Mouse (Mus musculus) left cerebral cortex, adult 18-20 months (tissue): ENCODE data around the gene Spag6. TPM values are rescaled to one million over a fixed set of nuclear protein-coding genes. Genes with fewer than 3 reads are reported as not detected.

Experiments used
- DNase-seq, 2 experiments: peaks; one replicate each; pipeline ENCODE4 v3.0.0; 2021 to 2022; ENCODE audit warnings: low spot score in 2 of 2, mixed read lengths in 1 of 2
- total RNA-seq, 2 experiments: library from RNA; stranded (reverse); gene quantifications; 2 replicates each; pipeline ENCODE4 v1.2.3; 2021

The Spag6 gene
- total RNA-seq, 2 experiments from 2014 or later: 11.4 to 14.3 TPM

DNA sequence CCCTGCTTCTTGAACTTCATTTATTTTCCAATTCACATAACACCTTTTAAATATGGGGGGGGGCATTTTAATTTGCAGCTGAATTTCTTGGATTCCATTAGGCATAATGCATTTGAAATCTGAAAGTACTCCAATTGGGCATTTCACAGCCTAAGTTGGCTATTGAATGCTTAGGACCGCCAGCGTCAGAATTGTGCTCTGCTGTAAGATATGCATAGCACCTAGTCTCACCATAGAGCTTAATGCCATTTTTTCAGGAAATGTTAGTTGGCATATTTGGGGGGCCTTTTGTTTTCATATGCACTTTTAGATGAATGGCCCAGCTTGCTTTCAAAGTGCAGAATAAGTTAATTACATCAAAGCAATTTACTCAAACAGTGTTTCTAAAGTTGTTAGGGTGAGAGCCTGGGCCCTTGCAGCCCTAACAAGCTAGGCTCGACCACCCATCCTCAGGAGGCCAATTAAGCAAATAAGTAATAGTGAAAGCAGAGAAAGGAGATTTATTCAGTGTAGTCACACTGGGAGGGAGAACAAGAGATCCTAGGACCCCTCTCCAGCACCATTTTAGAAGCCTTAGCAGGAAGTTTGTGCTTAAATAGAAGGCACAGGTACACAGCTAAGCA, 28.5 kb downstream of the Spag6 start:
- no peak for DNase-seq

DNA sequence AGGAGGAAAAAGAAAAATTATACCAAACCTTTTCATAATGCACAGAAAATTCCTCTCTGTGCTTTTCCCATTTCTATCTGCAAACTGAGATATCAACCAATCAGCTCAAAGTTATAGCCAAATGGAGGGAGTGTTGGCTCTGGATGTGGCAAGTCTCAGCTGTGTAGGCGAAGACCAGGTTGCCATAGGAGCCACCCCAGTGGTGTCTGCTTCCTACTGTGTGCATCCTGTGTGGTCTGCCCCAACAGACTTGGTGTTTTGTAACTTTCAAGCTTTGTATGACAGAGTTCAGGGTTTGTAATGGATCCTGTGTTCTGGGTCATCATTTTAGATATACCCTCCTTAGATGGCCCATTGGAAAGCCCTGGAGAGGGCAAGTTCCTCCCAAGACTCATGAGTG, 30.6 kb downstream of the Spag6 start:
- DNase-seq: no peak

GRCm38 (mm10) chr2:18725880-18726279, 32.0 kb downstream of the Spag6 start:
- DNase-seq: no peak

DNA sequence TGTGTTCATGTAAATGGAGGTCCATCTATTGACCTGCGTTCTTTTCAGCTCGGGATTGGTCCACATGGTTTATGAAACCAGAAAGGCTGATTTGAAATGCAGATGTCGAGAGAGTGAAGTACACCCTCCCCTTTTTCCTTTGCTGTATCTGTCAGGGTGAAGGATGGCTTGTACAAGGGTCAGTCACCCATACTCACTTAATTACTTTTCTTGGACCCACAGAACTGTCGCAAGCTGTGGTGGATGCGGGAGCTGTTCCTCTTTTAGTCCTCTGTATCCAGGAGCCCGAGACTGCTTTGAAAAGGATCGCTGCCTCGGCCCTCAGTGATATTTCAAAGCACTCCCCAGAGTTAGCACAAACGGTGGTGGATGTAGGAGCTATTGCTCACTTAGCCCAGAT, 37.9 kb downstream of the Spag6 start:
- DNase-seq: no peak

DNA sequence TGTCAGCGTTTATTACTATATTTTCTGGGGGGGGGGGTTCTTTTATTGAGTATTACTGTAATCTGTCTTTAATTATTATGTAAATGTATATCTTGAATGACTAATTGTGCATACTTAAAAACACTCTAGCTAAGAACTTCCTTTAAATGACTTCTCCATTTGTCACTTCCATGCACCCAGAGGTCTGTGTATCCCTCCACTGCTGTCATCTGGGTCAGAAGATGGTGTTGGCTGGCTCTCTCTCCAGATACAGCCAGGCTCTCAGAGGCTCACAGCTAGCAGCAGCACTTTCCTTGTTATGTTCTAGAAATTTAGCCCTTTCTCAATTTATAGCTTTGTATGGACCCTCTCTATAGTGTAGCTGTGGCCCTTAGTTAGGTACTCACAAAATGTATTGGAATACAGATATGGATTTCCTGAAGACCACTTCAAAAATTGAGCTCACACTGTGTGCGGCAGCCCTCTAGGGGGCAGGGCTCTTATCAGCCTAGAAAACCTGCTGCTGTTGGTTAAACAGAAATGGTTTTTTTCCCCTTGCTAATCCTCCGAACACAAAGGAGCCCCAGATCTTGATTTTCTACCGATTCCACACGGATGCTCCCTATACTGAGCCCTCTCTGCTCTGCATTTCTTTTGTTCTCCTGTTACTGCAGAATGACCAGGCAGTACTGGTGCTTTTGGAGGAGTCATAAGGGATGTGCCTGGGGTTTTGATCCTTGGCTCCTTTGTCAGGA, 40.7 kb downstream of the Spag6 start:
- no peak for DNase-seq

- no peak for DNase-seq
Measured at GRCm38 (mm10) chr2:18737040-18737439, 43.2 kb downstream of the Spag6 start.

DNA sequence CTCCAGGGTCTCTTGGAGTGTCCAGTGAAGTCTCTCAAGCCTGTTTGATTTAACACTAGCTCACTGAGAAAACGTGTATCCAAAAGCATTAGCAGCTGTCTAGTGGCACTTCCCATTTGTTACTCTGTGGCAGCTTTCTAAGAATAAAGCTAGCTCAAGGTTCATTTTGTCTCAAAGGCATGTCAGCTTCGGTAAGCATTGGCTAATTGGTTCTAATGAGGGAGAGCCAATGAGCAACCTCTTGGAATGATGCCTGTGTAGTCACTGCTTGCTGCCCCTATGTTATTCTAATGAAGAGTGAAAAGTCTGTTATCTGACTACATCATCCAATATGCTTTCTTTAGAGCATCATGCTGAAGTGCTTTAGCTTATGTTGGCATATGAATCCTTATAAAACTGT, 45.4 kb downstream of the Spag6 start:
- DNase-seq: no peak

DNA sequence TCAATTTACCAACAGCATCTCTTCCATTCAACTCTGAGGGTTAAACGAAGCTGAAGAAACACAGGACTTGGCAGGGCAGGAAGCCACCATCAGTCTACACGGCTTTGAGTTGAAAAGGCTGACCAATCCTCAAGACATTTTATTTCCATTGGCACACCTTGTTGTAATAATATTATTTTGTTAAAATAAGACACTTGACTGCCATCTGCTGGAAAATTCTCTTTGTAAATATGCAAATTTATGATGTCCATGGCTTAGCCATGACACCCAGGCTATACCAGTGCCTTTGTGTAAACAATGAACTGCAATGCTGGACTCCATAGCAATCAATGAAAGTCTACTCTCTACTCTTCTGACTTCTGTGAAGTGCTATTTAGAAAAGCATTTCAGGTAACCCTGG, 62.3 kb downstream of the Spag6 start:
- no peak for DNase-seq

DNA sequence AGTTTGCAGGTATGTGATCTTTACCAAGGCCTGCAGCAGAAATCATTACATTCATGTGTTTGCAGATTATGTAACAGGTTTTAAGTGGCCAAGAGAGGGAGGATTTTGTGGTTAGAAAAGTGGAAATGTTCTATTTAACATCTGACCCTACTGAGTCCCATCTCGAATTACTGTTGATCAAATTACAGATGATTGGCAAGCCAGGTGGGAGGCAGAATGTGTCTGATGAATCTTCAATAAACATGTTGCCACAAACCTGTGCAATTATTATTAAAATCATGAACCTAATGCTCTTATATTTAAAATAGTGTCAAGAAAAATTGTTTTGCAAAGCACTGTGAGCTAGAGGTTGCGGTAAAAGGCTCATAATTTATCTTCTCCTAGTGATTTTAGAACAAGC, 71.0 kb downstream of the Spag6 start:
- no peak for DNase-seq

DNA sequence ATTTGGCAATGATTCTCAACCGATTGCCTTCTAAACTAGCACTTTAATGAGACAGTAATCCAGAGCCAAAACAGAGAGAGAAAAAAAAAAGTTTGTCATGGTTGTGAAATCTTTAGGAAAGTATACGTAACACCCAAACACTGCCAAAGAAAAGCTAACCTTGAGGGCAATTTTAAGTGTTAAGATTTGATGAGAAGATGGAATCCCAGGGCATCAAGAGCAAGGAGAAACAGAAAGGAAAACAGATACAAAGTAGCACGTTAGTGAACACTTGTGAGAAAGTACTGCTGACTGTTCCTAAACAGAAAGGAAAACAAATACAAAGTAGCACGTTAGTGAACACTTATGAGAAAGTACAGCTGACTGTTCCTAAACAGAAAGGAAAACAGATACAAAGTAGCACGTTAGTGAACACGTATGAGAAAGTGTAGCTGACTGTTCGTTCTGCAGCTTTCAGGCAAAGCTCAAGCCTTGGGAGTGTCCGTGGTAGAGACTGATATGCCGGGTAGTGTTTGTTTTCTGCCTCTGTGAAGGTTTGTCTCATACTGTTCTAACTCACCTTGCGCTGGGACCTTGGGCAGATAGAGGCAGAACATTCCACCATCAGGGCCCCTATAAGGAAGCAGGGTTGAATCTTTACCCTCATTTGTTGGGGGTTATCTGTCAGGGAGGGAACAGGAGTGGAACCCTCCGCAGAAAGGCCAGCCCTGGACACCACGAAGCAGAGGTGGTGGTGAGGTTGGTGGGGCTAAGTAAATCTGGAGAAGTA, 71.8 kb downstream of the Spag6 start:
- DNase-seq: no peak

DNA sequence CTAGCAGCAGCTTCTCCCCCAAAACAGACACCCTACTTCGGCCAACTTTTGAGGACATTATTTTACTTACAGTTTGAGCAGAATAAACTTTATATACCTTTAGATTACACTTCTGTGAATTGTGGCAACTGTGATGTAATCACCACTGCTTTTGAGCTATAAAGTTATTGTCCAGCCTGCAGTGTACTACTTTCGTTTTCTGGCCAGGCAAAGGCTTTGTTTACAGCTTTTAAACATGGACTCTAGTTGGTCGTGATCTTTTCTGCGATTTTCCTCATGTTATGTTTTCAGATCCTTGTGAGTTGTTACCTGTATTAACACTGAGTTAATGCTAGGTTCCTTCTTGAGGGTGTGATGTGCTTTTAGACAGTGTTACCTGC, 72.6 kb downstream of the Spag6 start:
- no peak for DNase-seq

GRCm38 (mm10) chr2:18766821-18767541, 73.1 kb downstream of the Spag6 start:
- DNase-seq: peak; percentile 75 to 82

- no peak for DNase-seq
Measured at GRCm38 (mm10) chr2:18768414-18768813, 74.6 kb downstream of the Spag6 start.

GRCm38 (mm10) chr2:18772413-18772812, 78.6 kb downstream of the Spag6 start:
- peak in 1 of 2 experiments; percentile 9 for DNase-seq

- DNase-seq: no peak
Measured at GRCm38 (mm10) chr2:18774326-18774725, 80.5 kb downstream of the Spag6 start.

GRCm38 (mm10) chr2:18778220-18778619, 84.4 kb downstream of the Spag6 start:
- no peak for DNase-seq

- DNase-seq: no peak
Measured at GRCm38 (mm10) chr2:18779830-18780229, 86.0 kb downstream of the Spag6 start.

- no peak for DNase-seq
Measured at GRCm38 (mm10) chr2:18781296-18781695, 87.5 kb downstream of the Spag6 start.

DNA sequence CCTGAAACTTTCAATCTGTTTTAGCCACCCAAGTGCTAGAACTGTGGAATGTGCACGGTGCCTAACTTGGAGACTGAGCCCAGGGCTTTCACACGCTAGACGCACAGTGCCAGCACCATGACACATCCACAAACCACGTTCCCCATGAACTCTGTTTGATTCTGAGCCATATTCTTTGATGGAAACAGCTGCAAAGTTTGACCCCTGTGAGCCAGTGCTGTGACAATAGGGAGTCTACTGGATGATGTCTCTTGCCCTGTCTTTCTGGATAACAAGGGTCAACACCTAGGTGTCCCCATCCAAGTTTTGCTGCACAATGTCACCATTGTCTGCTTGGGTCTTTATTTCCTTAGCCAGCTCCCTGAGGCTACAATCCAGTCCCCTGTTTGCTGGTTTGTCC, 100.4 kb downstream of the Spag6 start:
- no peak for DNase-seq

DNA sequence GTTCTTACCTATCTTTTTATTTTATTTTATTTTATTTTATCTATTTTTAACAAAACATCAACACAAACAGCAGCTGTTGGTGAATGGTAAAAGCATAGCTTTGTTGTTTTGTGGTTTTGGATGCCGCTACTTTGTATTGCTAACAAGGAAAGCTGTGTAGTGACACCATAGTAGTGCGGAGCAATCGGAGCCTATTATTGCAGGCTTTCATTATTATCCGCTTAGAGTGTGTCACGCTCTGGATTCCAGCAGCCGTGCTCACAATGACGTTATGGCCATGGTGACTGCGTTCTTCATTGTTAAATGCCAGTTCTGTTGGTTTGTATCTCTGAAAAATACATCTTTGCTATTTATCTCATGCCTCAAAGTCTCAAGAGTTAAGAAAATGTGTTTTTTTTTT, 103.9 kb downstream of the Spag6 start:
- no peak for DNase-seq

DNA sequence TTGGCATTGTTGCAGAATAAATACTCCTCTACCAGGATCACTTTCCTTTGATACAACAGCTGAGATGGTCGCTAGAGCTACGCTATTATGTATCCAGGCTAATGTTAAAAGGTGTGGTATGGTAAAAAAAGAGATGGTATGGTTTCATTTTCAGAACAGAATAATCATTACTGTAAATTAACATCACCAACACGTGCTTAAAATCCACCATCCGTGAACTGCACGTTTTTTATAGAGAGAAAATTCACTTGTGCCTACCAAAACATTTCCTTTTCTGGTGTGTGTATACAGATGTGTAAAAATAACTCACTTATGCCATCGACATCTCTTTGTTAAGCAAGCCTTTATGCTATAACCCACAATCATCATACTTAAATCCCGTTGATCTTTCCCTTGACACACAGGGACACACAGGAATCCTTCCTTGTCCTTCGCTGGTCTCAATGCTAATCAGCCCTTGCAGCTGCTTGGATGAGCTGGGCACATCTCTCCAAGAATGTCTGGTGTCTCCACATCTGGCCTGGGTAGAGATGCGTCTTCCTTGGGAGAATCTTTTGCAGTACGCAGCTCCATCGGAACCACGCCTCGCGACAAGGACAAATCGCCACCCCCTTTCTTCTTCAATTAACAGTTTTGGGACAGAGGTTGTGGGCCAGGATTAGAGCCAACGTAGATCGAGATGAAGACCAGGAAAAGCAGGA, 105.6 kb downstream of the Spag6 start:
- no peak for DNase-seq
